Mouse (Mus musculus) midbrain, embryonic 13.5 days (tissue): ENCODE data around the gene Cuedc1. TPM values are rescaled to one million over a fixed set of nuclear protein-coding genes. Genes with fewer than 3 reads are reported as not detected.
"Not testable (repeated sequence)": the region's sequence is repeated elsewhere in the genome, so short reads cannot be mapped to it uniquely, and the experiment has no call there.

Source experiments
- ATAC-seq: fragments of 200-750 bp; cut with Nextera tagmentation; 2 replicates; pipeline ENCODE4 v1.8.0; 2017; ENCODE audit warnings: mild to moderate bottlenecking, moderate TSS enrichment, moderate library complexity
- H3K27ac ChIP-seq: fragments of 300-500 bp; sonication (generic); 2 replicates; pipeline ENCODE4 v1.5.1; 2015; ENCODE audit warnings: inconsistent platforms, mild to moderate bottlenecking, moderate library complexity
- H3K27me3 ChIP-seq: fragments of 300-500 bp; sonication (generic); 2 replicates; pipeline ENCODE4 v1.6.1; 2015; ENCODE audit warnings: mild to moderate bottlenecking, inconsistent platforms
- H3K36me3 ChIP-seq: fragments of 300-500 bp; sonication (generic); 2 replicates; pipeline ENCODE4 v1.6.1; 2015; ENCODE audit warnings: mild to moderate bottlenecking, inconsistent platforms
- H3K4me1 ChIP-seq: fragments of 300-500 bp; sonication (generic); replicated peaks from 2 replicates; pipeline ENCODE4 v1.6.1; 2015; ENCODE audit warnings: inconsistent platforms
- H3K4me2 ChIP-seq: fragments of 300-500 bp; sonication (generic); replicated peaks from 2 replicates; pipeline ENCODE4 v1.6.1; 2015; ENCODE audit warnings: moderate library complexity, mild to moderate bottlenecking, inconsistent platforms
- H3K4me3 ChIP-seq: fragments of 300-500 bp; sonication (generic); replicated peaks from 2 replicates; pipeline ENCODE4 v1.5.1; 2015; ENCODE audit warnings: mild to moderate bottlenecking, inconsistent platforms
- H3K9ac ChIP-seq: fragments of 300-500 bp; sonication (generic); replicated peaks from 2 replicates; pipeline ENCODE4 v1.6.1; 2015; ENCODE audit warnings: mild to moderate bottlenecking, inconsistent platforms
- H3K9me3 ChIP-seq: fragments of 300-500 bp; sonication (generic); 2 replicates; pipeline ENCODE4 v1.6.1; 2016; ENCODE audit warnings: mild to moderate bottlenecking, inconsistent platforms
- WGBS: fragments of 180-500 bp; shearing (Covaris S2); methylation state at CpG from one replicate; pipeline ENCODE4 v1.1.7; 2015; 5-methylcytosine and 5-hydroxymethylcytosine counted together
- polyA plus RNA-seq: library from polyadenylated mRNA; unstranded; fragments of >200 nt; fragmentation: Nextera tagmentation; extraction: Ambion mirVana; gene quantifications from 2 replicates; pipeline ENCODE4 v1.2.1, GENCODE M21; 2015

Gene Cuedc1
- polyA plus RNA-seq, 1 experiment from 2014 or later, result 46.1 TPM

- 10% methylated on average over 2 of the region's 2 CpGs for WGBS
- Histone ChIP-seq H3K4me3 (no peak overlapping the region), H3K9me3 (no peaks in the 10 kb centered on the region), H3K4me1 (peaks cover 34% of the 10 kb centered on the region), H3K4me2 (no peak overlapping the region), H3K36me3 (no peaks in the 10 kb centered on the region; the same call in 1 of the 2 replicates), H3K27ac (no peak overlapping the region), H3K27me3 (no peaks in the 10 kb centered on the region), H3K9ac (no peak overlapping the region; the same call in 1 of the 2 replicates)
- ATAC-seq, result no peak
Observed at GRCm38 (mm10) chr11:88202077-88202476, 104.2 kb downstream of the Cuedc1 start.

DNA sequence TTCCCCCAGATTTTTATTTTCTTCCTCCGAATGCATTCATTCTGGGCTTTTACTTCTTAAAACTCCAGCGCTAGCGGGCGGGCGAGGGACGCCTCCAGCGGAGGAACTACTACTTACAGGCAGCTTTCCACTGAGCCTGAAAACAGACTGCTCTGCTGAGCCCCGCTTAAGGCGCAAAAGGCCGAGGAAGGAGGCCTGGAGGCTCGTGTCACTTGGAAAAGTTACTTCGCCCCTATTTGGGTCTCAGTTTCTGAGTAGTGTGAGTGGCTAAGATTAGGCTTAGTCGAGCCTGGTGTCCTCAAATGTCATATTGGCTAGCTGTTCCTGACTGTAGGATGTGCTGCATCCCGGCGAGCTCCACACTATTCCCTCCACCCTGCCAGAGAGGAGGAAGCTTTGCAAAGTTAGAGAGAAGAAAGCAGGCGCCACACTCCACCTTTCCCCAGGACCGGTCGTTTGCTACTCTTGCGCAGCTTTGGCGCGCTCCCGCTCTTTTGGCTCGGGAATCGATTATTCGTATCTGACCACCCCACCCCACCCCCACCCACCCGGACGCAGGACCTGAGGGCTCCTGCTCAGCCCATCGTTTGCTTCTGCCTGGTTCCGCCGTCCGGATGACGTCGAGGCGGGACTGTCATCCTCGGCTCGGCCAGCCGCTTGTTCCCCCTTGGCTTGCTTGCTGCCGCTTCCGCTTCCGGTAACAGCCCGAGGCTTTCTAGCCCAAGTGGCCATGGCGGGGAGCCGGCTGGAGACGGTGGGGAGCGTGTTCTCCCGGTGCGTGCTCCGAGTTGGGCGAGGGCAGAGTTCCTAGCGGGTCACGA lies 106.1 kb downstream of the Cuedc1 start, which contains the start of gene Mrps23:
TSS of gene Mrps23 (plus strand) at position 677 of the 821 bp plus-strand sequence.
- Histone ChIP-seq H3K9ac (peak within 1 kb of the TSS; percentile 80), H3K27ac (peak within 1 kb of the TSS; percentile 71), H3K9me3 (no peaks in the 10 kb centered on the region), H3K27me3 (no peaks in the 10 kb centered on the region), H3K36me3 (peaks cover 12% of the 10 kb centered on the region), H3K4me2 (peak within 1 kb of the TSS; percentile 97), H3K4me3 (peak within 1 kb of the TSS; percentile 76), H3K4me1 (peaks cover 33% of the 10 kb centered on the region)
- WGBS, result under 1% methylated on average over 51 of the region's 51 CpGs
- peak; percentile 95 for ATAC-seq

DNA sequence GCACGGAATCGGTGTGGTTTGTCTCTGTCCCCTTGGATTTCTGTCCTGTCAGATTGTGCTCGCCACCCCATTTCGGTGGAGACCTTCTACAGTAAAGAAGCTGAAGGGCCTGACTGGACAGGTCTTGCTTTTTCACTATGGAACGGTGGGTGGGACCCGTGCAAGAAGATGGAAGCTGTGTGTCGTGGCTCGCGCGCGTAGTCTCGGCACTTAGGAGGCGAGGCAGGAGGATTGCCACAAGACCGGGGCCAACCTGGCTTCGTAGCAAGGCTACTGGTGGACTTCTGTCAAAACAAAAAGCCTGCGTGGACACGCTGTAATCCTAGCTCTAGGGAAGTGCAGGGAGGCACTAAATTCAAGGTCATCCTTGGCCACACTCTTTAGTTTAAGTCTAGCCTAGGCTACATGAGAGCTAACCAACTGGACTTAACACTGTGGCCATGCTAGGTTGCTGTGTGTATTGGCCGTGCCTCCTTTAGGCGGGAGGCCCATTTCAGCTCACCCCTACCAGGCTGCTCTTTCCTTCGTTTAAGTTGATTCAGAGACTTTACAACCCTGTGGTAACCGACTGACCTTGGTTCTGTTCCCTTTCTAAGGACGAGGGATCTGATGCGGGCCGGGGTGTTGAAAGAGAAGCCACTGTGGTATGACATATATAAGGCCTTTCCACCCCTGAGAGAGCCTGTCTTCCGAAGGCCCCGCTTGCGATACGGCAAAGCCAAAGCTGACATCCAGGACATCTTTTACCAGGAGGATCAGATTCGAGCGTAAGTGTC lies 106.9 kb downstream of the Cuedc1 start:
- ATAC-seq, result 0 out of 2 replicates have a peak, but pooled peaks have one; percentile 13
- Histone ChIP-seq H3K36me3 (peaks cover 21% of the 10 kb centered on the region), H3K4me1 (peaks cover 33% of the 10 kb centered on the region), H3K4me2 (peak overlapping the region; percentile 97), H3K27ac (peak overlapping the region; percentile 62), H3K9ac (peak overlapping the region; percentile 80), H3K9me3 (no peaks in the 10 kb centered on the region), H3K4me3 (peak overlapping the region; percentile 76), H3K27me3 (no peaks in the 10 kb centered on the region)
- 34% methylated on average over 30 of the region's 30 CpGs for WGBS

- H3K4me3 ChIP-seq, ATAC-seq, H3K9me3 ChIP-seq, H3K27me3 ChIP-seq, H3K4me2 ChIP-seq, H3K9ac ChIP-seq, H3K27ac ChIP-seq: not testable (repeated sequence)
- Histone ChIP-seq H3K4me1 (peaks cover 32% of the 10 kb centered on the region), H3K36me3 (peaks cover 39% of the 10 kb centered on the region)
- 85% methylated on average over 8 of the region's 8 CpGs for WGBS
Observed at GRCm38 (mm10) chr11:88206576-88206975, 108.7 kb downstream of the Cuedc1 start.

DNA sequence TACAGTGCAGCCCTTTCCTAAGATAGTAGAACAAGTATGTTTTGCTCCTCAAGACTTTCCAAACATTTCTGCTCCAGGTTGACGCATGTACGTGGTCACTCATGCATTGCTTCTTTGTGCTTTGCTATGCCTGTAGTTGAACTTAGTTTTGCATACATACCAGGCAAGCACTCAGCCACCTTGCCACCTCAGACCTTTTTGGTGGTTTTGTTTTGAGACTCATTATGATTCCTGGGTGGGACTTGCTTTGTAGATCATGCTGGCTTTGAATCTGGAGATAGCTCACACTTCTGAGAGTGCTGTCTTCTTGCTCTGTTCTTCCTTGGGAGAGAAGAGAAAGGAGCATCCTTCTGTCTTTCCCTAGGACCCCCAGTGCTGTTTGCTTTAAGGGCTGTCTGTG lies 109.8 kb downstream of the Cuedc1 start:
- H3K9ac ChIP-seq, result no peak overlapping the region
- ATAC-seq, result no peak

GRCm38 (mm10) chr11:88211824-88212582 lies 114.1 kb downstream of the Cuedc1 start:
- Histone ChIP-seq H3K4me3 (no peak overlapping the region), H3K36me3 (peaks cover 47% of the 10 kb centered on the region), H3K9ac (no peak overlapping the region), H3K4me2 (no peak overlapping the region), H3K9me3 (no peaks in the 10 kb centered on the region), H3K4me1 (peaks cover 22% of the 10 kb centered on the region), H3K27ac (no peak overlapping the region), H3K27me3 (no peaks in the 10 kb centered on the region)
- ATAC-seq, result no peak
- 88% methylated on average over 5 of the region's 5 CpGs for WGBS

More for the DNA sequence above, 109.8 kb downstream of the Cuedc1 start:
- H3K27ac ChIP-seq, result no peak overlapping the region
- H3K27me3 ChIP-seq, result no peaks in the 10 kb centered on the region
- no peak overlapping the region for H3K4me2 ChIP-seq
- peaks cover 25% of the 10 kb centered on the region for H3K4me1 ChIP-seq
- WGBS, result 96% methylated on average over 2 of the region's 2 CpGs
- no peak overlapping the region for H3K4me3 ChIP-seq
- peaks cover 47% of the 10 kb centered on the region for H3K36me3 ChIP-seq
- H3K9me3 ChIP-seq, result no peaks in the 10 kb centered on the region

DNA sequence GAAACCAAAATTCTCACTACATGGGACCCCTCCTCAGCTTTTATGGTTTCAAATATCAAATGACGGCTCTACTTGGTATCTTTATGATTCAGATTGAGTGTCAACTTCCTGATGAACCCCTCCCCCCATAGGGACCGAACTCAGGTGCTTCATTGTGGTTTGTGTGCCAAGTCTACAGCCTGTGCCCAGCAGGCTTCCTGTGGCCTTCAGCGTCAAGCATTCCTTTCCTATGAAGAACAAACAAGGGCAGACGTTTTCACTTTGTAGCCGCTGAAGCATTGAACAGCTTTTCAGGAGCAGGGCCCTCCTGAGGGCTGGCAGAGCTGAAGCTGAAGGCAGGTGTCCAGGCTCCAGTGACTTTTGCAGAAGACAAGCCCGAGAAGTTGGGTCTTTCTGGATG lies 115.9 kb downstream of the Cuedc1 start:
- no peaks in the 10 kb centered on the region for H3K27me3 ChIP-seq
- H3K4me2 ChIP-seq, result no peak overlapping the region
- H3K9ac ChIP-seq, result no peak overlapping the region
- WGBS, result 58% methylated on average over 6 of the region's 6 CpGs
- peaks cover 37% of the 10 kb centered on the region for H3K36me3 ChIP-seq
- ATAC-seq, result no peak
- H3K4me3 ChIP-seq, result no peak overlapping the region
- no peaks in the 10 kb centered on the region for H3K9me3 ChIP-seq
- no peak overlapping the region for H3K27ac ChIP-seq
- H3K4me1 ChIP-seq, result peaks cover 20% of the 10 kb centered on the region

DNA sequence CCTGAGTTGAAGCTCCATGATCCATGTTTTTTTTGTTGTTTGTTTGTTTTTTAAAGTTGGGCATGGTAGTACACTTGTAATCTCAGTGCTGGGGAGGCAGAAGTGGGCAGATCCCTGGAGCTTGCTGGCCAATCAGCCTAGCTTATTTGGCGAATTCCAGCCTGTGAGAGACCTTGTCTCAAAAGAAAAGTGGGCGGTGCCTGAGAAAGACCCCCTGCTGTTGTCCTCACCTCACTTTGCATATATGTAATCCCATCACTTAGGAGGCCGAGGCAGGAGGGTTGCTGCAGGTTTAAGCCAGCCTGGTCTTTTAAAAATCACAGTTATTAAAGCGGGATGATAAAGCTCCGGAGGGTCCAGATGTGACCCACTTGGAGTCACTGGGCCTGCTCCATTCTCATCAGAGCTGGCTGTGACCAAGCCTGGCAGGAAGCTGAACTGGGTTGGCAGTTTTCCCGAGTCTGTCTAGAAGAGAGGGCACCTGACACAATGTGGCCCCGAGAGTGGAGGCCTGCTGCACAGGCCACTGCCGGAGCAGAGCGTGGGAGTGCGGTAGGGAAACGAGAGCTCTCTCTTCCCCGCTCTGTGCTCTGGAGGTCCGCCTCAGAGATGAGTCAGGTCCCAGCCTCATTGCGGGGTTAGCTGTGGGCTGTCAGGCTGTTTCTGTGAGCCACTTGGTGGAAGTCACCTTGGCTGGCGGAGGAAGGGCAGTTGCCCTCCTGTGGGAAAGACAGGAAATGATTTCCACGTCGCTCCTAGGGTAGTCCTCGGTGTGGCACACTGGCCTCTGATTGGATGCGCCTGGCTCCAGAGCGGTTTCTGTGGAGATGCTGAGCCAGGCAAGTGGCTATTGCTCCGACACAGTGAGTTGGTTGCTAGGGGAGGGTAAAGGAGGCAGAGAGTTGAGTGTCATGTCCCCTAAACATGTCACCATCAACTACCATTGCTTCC lies 117.3 kb downstream of the Cuedc1 start:
- peak; percentile 80 for ATAC-seq
- Histone ChIP-seq H3K27me3 (no peaks in the 10 kb centered on the region), H3K27ac (peak overlapping the region; percentile 80)

GRCm38 (mm10) chr11:88216231-88216685 lies 118.4 kb downstream of the Cuedc1 start:
- WGBS, result 11% methylated on average over 10 of the region's 10 CpGs
- peak overlapping the region; percentile 56 for H3K9ac ChIP-seq
- ATAC-seq, result peak; percentile 73
- peaks cover 20% of the 10 kb centered on the region for H3K4me1 ChIP-seq
- peak overlapping the region; percentile 80 for H3K27ac ChIP-seq
- no peaks in the 10 kb centered on the region for H3K9me3 ChIP-seq
- no peak overlapping the region for H3K4me3 ChIP-seq
- H3K27me3 ChIP-seq, result no peaks in the 10 kb centered on the region
- peaks cover 12% of the 10 kb centered on the region for H3K36me3 ChIP-seq
- peak overlapping the region; percentile 35 for H3K4me2 ChIP-seq

More for the DNA sequence above, 117.3 kb downstream of the Cuedc1 start:
- Histone ChIP-seq H3K4me3 (no peak overlapping the region), H3K9me3 (no peaks in the 10 kb centered on the region), H3K4me2 (peak overlapping the region; percentile 35), H3K9ac (0 out of 2 replicates have a peak overlapping the region, but pooled peaks have one; percentile 26), H3K4me1 (peaks cover 20% of the 10 kb centered on the region), H3K36me3 (peaks cover 23% of the 10 kb centered on the region)
- 59% methylated on average over 21 of the region's 21 CpGs for WGBS

DNA sequence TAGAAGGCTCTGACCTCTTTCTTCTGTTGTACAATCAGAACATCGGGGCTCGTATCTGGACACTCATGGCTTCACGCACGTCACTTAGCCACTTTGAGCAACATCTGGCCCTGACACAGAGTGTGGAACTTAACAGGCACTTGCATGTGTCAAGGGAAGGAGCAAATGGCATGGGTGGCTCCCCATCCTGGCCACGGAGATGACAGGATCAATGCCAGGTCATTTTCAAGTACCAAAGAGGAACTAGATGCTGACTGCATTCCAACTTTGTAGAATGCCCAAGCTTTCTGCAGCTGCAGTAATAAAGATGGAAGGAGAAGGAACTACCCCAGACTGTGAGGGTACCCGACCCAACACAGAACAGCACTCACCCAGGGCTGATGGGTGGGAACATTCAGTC lies 120.3 kb downstream of the Cuedc1 start:
- H3K27me3 ChIP-seq, result no peaks in the 10 kb centered on the region
- H3K4me3 ChIP-seq, result no peak overlapping the region
- no peaks in the 10 kb centered on the region for H3K36me3 ChIP-seq
- peaks cover 20% of the 10 kb centered on the region for H3K4me1 ChIP-seq
- ATAC-seq, result no peak
- no peak overlapping the region for H3K9ac ChIP-seq
- no peaks in the 10 kb centered on the region for H3K9me3 ChIP-seq
- WGBS, result 87% methylated on average over 6 of the region's 6 CpGs
- no peak overlapping the region for H3K4me2 ChIP-seq
- no peak overlapping the region for H3K27ac ChIP-seq

GRCm38 (mm10) chr11:88218586-88218985 lies 120.7 kb downstream of the Cuedc1 start:
- no peak overlapping the region for H3K27ac ChIP-seq
- ATAC-seq, result no peak
- no peak overlapping the region for H3K4me2 ChIP-seq
- no peaks in the 10 kb centered on the region for H3K36me3 ChIP-seq
- H3K27me3 ChIP-seq, result no peaks in the 10 kb centered on the region
- H3K4me3 ChIP-seq, result no peak overlapping the region
- WGBS, result 71% methylated on average over 7 of the region's 7 CpGs
- H3K9me3 ChIP-seq, result no peaks in the 10 kb centered on the region
- H3K9ac ChIP-seq, result no peak overlapping the region
- peaks cover 20% of the 10 kb centered on the region for H3K4me1 ChIP-seq
